Comparison of ENCODE assay signal across 11 mouse cellular contexts in genomic region chr12:54492737-54493136, GRCm38 (mm10).
DNase-seq lines count a peak whose midpoint lies in the region; ATAC-seq lines count a peak whose summit lies in the region.
"Had no signal": no experiment of that assay in that cellular context is flagged by ENCODE, and none has a peak within 500 bp of the region (broad histone marks: within the 10 kb centered on the region; RNA-seq: fewer than 3 reads in every experiment).

No protein-coding gene starts in this region.

- no peak for ATAC-seq in activated CD4-positive, CD25-positive, alpha-beta regulatory T cell, adult 4 months
- ATAC-seq: midbrain, embryonic 13.5 days had no signal

- DNase-seq in cerebellum, adult 18-20 months, result peak; percentile 14 to 17
- DNase-seq in cerebellum, adult 11 months, result no peak
- DNase-seq in kidney, postnatal 10 days, result peak; percentile 18
- no peak for DNase-seq in kidney, postnatal 25 days
- peak; percentile 43 to 66 for DNase-seq in cerebellum, postnatal 25 days
- DNase-seq in gonadal fat pad, adult 2 months (ENCODE audit: low read depth), result peak; percentile 52
- DNase-seq in spleen, adult 18-20 months, result no peak
- DNase-seq: kidney, postnatal 14 days; thymus, adult 18-20 months had no signal

Comparison
In these comparisons a context has a peak if more than half of its experiments do, and no peak if none do; other contexts are left out.
1. DNase-seq: peak in cerebellum, adult 18-20 months (2 of 2), kidney, postnatal 10 days (single experiment), cerebellum, postnatal 25 days (2 of 2) and gonadal fat pad, adult 2 months (single experiment); none in cerebellum, adult 11 months (single experiment), kidney, postnatal 25 days (0 of 2) and spleen, adult 18-20 months (0 of 2).